Mouse (Mus musculus): ENCODE data around the gene Idh1.
"Not testable (repeated sequence)": the region's sequence is repeated elsewhere in the genome, so short reads cannot be mapped to it uniquely, and the experiment has no call there.

Idh1 gene

DNA sequence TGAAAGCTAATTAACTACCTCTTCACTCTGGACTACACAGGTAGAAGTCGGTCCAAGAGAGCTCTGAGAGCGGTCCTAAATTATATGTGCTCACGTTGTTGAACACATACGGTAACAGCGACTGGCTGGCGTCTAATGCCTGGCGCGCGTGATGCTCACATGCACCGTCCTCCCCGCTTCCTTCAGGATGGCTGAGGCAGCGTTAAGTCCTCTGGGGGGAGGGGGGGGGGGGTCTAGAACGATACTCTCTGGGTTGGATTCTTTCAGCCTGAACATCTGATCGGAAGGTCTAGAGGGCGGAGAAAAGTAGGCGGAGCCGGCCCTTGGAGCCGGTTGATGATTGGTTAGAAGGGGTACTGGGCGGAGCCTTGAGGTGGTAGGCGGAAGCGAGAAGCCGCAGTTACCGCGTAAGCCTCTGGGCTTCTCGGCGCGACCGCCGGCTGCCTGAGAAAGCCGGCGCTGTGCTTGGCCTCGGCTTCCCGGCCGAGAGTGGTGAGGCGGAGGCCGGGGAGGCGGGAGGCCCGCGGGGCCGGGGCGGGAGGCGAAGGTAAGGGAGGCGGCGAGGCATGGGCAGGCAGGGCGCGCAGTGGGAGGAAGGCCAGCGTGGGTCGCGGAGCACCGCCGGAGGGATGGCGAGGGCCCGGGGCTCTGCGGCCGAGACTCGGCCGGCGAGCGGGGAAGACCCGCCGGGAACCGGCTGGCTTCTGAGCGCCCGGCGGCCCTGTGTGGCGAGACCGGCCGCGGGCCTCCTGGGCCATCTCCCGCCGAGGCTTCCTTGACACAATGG, at the start of gene Idh1, which contains the start of gene Pikfyve:
Gene Idh1 (minus strand): TSS at position 214 of the 787 bp plus-strand sequence.
Gene Pikfyve (plus strand): TSS at position 397 of the 787 bp plus-strand sequence.
- DNase-seq, result peak; percentile 98

DNA sequence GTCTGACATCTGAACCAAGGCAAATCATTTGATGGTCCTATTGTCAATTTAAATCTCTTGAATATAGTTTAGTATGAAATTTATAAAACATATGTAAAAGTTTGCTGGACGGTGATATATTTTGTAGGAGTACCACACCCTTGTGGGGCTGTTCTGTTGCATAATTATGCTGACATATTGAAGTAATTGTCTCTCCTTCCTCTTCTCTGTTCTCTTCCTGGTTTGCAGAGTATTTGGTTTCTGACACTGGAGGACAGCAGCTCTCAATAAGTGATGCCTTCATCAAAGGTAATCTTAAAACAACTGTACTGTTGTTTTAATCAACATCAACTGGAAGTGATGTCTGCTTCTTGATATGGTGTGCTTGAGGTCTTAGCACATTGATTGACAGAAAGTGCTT, 44.3 kb upstream of the Idh1 start:
- DNase-seq, result no peak

DNA sequence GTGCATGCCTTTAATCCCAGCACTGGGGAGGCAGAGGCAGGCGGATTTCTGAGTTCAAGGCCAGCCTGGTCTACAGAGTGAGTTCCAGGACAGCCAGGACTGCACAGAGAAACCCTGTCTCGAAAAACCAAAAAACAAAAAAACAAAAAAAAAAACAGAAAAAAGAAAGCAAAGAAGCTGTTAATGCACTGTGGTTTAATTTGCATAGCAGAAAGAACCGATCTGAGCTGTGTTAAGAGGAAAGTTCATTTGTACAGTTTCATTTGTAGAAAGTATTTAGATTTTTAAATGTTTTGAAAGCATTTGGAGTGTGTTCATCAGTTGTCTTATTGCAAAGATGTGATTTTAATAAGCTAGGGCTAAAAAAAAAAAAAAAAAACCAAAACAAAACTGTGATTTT, 43.5 kb upstream of the Idh1 start:
- DNase-seq, result not testable (repeated sequence)

DNA sequence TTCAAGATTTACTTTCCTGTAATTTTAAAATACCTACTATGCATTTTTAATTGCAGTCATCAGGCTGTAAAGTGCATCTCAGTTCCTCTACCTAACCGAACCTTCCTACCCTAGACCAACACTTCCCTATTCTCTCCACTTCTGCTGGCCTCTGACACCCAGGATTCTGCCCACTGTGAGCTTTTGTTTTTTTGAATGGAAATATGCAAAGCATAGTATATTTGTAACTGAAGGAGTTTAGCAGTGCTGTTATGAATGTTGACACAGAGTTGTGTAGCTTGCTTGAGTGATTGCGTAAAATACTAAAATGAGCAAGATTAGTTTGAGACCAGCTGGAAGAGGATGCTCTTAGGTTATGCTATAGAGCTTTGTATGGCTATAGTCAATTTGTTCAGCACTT, 41.4 kb upstream of the Idh1 start:
- DNase-seq, result no peak

DNA sequence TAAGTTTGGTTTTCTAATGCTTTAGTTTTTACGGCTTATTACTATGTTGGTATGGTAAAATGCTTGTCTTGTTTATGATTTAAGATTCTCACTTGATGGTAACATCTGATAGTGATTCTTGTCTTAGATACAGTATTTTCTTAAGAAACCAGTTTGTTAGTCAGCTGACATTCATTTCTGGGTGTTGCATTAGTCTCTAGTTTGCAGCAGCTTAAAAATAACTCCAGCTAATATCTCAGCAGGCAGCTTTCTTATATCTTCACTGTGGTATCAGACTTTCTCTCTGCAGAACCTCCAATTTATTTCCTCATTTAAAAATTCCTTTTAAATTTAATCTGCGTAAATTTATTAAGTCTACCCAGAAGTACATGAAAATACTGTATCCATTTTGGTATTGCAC, 37.4 kb upstream of the Idh1 start:
- DNase-seq, result no peak

DNA sequence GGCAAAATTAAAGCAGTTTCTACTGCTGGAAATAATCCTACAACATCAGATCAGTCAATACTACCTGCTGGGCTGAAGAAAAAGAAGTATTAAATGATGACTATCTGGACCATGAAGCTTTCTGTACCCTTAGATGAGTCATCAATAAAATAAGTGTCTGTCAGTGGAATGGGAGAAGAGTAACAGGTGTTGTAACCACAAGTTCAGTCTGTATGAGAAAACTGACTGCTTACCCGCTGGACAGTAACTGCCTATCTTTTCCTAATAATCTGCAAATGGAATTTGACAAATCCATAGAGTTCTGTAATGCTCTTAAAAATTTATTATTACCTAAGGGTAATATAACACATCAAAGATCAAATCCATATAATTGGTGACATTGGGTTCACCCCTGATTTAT, 31.7 kb upstream of the Idh1 start:
- DNase-seq, result no peak

DNA sequence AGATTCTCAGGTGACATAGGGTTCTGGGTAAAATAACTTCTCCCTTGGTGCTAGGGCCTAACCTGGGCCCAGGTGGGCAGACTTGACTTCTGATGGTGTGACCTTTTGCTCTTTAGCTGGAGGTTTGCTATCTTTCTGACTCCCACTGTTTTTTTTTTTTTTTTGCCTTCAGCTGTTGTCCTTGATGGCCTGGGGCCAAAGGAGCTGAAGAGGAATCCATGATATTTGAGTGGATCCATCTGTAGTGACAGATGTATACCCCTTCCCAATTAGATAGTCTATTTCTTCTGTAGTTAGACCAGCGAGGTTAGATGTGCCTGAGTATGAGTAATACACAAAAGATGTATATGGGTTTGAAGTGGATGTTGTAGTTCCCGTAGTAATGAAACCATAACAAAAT, 31.3 kb upstream of the Idh1 start:
- no peak for DNase-seq

DNA sequence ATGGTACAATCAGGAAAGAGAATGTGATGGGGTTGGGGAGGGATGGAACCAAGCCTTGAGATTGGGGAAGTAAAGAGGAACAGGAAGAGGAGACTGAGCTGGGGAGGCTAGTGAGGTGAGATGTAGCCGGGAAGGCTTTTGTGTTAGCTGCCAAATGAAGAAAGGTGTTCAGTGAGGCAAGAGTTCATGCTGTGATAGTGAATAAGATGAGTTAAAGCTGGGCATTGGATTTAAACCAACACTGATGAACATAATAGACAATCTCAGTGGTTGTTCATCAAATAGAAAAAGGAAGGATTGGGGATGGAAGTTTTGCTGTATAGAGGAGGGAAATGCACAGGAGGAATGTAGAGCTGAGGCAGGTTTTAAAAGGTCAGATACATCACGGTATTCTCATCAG, 26.9 kb upstream of the Idh1 start:
- no peak for DNase-seq

DNA sequence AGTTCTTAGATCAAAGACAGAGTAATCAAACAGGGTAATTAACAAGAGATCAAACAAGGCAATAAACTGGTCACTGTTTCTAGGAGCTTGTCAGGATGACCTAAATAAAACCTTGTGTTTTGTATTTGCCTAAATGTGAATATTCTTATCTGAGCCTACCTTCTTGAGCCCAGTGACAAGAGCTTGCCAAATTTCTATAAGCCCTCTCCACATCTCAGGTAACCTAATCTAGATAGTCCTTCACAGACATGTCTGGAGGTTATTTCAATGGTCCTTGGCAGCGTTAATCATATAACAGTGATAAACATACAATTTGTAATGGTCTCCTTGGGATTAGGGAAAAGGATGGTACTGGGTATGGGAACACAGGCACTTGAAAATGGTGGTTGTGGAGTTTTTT, 18.0 kb upstream of the Idh1 start:
- no peak for DNase-seq

DNA sequence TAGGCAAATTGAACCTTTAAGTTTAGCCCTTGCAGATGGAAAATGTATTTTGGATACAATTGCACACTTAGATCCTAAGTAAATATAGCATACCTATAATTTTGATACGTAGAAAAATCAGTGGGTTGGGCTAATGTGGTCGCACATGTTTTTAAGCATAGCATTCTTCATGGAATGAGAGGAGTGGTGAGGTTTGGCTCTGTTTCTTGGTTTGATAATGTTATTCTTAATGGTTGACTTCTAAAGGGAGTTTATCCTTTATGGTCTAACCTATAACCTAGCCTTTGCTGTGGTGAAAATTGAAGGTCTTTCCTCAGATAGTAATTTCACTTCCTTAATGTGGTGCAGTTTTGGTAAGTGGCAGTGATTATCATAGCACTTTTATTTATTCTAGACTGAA, 12.6 kb upstream of the Idh1 start:
- DNase-seq, result no peak

DNA sequence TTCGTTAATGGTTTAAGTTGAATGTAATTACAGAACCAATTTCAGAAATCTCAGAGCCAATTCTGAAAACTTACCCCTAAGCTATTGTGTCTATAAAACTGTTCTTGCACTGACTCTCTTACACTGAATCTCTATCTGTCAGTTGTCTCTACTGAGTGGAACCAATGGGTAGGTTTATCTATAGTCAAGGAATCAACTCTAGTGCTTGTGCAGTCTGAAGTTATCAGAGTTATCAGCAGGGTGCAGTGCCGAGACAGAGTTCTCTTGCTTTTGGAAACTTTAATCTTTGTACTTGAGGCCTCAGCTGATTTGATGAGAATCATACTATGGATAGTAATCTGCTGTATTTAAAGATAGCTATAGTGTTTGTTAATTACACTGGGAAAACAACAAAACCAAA, 12.1 kb upstream of the Idh1 start:
- no peak for DNase-seq

DNA sequence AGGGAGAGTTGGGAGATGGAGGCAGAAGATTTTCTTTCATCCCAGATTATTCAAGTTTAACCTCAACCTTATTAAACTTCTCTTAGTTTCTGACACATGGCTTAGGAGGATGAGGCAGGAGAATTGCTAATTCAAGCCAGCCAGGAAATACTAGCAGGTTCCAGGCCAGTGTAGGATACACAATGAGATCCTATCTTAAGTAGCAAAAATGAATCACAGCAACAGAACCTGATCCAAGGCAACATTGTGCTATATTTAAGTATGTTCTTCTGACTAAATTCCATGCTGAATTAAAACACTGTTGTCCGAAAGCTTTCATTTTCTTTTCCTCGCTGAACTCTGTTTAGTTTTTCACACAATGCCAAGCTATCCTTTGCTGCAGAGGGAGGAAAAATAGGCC, 6.9 kb upstream of the Idh1 start:
- no peak for DNase-seq

DNA sequence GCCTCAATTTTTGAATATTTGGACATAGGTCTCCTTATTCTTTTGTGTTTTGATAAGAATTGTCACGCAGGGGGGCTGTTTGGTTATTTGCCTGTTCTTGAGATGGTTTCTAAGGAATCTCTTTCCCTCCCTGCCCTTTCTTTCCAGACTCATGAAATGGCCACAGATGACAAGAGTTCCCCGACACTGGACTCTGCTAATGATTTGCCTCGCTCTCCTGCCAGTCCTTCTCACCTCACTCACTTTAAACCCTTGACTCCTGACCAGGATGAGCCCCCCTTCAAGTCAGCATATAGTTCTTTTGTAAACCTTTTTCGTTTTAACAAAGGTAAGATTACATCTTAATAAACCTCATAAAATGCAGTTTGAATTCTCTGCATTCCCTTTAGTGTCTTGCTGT, 3.9 kb upstream of the Idh1 start:
- no peak for DNase-seq

DNA sequence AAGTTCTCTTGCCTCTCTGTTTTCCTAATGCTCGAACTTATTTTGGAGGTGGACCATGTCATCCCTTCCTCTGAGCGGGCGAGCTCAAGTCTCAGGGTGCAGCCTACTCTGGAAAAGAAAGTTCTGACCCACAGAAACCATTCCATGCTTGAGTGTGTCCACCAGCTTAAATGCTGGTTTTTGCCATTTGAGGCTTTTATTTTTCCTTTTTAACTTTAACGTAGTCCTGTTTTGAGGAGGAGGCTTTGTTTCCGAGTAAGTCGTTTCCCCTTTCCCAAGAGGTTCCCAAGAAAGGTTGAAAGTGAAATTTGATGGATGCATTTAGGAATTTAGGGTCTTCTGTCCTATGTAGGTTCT, 752 bp upstream of the Idh1 start:
- DNase-seq, result no peak

DNA sequence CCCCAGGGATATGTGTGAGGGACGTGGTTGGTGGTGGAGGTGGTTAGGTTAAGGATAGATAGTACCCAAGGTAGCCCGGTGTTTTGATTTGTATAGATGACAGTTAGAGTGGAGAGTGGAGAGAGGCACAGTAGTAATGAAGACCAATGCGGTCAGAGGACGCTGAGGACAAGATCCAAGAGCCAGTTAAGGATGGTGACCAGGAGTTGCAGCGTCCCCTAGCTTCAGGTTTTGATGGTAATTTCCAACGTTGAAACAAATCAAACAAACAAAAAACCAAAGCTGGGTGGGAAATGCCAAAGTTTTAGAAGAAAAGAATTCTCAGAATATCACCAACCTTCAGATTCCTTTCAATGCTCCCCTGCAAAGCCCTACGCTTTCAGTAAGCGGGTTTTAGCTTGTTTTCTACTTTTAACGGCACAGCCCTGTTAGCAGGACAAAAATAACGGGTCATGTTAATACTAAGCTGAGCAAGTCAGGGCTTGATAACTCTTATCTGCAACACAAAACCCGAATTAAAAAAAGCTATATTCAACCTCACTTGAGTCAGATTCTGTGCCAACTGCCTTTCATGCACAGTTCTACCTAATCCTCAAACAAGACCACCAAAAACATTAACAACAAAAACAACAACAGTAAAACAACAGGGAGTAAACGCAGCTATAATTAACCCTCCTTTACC, 635 bp downstream of the Idh1 start:
- no peak for DNase-seq

DNA sequence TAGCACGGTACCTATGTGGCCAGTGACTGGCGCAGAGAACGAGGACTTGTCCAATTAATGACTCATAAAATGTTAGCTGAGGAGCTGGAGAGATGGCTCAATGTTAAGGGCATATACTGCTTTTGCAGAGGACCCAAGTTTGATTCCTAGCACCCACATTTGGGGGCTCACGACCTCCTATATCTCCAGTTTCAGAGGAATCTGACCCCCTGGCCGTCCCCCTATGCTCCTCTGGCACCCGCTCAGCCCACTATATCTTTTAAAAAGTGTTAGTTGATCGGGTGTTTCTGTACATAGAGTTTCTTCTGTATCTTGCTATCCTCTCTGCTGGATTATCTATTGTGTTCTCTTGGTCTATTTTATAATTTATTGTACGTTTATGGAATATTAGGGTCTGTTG, 1.3 kb downstream of the Idh1 start:
- DNase-seq, result no peak

DNA sequence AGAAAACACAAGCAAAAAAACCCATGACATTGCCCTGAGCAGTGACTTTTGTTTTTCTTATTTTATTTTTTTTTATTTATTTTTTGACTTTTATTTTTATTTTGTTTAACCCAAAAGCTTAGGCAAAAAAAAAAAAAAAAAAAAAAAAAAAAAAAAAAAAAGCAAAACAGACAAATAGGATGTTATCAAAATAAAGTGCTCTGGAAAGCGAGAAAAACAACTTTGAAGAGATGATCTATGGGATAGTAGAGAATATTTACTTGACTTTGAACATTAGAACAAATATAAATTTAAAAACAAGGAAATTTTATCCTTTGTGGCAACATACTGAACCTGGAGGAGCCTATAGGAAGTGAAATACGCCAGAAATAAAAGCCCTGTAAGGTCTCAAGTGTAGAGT, 2.3 kb downstream of the Idh1 start:
- DNase-seq, result no peak

DNA sequence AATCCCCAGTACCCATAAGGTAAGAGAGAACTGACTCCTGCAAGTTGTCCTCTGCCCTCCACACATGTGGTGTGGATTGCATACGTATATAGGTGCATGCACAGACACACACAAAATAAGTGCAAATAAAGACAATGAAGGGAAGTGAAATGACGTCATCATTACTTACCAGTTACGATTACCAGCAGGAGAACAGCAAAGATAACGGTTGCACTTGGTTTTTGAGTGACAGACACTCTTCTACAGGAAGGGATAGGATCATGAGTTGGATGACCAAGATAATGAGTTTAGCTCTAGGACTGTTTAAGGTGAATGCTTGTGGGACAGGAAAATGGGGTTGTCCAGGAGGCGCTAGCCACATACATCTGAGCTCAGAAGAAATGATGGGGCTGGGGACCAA, 4.8 kb downstream of the Idh1 start:
- no peak for DNase-seq

DNA sequence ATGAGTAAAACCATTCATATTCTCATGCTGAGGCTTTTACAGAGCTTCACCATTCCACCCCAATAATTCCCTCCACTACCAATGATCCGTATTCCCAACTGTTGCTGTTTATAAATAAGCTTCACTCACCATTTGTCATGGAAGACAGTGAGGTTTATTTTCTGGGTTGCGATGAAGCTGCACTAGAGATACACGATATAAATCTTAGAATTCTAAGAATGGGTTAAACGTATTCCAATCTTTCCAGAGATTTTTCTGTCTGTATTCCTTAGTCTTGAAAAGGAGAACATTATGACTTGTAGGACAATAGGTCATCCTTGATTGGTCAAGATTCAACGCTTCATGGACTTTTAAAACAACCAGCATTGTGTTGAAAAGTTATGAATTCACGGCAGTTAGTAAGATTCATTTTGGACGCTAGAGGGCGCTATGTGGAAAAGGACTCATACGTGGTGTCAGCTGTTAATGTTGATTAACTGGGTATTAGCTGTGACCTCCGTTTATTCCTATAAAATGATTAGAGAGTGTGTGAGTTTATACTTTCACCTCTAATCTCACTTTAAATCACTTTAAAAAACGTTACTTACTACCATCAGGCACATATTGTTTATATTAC, 6.6 kb downstream of the Idh1 start:
- peak; percentile 52 for DNase-seq

DNA sequence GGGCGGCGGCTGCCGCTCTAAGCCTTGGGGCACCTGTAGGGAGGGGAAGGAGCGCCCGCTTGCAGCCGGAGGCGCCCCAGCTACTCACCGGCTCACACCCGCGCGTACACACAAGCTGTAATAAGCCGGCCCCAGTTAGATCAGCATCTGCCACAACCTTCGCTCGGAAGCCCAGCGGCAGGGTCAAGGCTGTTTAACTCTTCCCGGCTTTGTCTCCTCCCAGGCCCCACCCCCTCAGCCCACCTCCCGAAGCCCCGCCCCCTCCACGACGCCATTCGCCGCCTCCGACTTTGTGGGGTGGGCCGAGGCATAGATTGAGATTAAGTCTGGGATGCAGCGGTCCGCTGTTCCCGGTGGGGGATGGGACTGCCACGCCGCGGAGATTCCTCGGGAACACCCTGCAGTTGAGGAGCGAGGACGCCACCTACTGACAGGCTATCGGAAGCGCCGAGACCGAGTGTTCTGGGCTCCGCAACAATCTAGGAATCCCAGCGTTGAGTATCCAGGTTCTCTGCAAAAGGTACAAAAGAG, 7.3 kb downstream of the Idh1 start:
- peak; percentile 96 for DNase-seq

DNA sequence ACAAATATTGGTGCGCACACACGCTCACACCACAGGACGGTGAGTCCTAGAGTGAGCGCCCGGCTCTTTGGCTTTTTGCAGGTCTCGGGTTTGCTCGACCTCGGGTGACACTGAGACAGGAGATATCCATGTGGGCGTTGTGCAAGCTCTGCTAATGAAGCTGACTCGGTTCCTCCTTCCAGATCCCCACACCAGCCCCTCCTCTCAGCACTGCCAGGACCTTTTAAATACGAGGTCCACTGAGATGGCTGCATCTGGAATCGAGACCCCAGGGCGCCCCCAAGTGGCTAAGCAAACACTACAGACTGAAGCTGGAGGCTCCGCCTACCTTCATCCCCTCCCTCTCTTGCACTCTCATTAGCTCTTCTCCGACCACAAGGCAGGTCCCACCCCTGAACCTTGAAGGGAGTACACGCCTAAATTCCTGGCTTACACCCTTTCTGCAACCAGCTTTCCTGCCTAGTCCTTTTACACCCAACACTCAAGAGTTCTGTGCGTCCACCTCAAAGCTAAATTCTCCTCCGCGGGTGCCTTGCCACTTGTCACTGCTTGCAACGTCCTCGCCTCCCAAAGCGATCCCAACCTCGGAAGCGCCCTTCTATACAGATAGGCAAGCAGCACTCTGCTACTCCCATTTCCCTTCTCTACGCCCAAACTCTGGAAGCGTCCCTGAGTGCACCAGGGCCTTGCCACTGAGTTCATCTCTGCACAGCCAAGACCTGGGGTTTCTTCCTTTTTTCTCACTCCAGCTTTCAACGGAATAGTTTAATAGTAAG, 8.0 kb downstream of the Idh1 start:
- DNase-seq, result peak; percentile 91

DNA sequence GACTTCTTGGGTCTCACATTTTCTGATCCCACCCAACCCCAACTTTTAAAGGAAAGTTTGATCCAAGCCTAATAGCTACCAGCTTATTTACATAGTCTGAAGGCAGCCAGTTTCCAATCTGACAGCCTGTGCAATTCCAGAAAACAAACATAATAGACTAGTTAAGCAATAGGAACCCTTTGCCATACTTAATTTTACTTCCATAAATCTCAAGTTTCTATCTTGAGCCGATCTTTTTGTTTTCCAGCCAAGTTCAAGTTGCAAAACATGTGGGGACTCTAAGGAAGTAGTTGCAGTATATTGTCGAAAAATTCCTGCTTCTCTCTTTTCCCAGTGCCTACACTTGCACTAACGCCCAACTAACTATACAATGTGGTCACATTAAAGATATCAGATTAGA, 8.8 kb downstream of the Idh1 start:
- DNase-seq, result no peak

DNA sequence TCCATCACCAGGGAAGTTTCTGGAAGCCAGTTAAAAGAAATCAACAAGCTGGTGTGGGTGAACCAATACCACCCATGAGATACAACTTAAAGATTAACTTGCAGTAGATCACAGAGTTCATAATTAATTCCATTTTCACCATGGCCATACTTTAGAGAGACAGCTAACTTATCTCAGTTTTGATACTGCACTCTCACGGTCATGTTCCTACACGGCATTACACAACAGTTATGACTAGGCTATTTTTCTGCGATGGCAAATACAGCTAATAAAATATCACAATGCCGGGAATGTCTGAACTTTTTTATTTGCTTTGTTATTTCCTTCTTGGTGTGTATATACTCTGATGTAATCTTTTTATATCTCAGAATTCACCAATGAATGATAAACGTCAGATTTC, 9.4 kb downstream of the Idh1 start:
- no peak for DNase-seq

Measured in right cerebral cortex, adult 18-20 months (tissue).